Mouse (Mus musculus): Measurements from ENCODE around the gene Nipal1. TPM values are rescaled to one million over a fixed set of nuclear protein-coding genes. Genes with fewer than 3 reads are reported as not detected.

Nipal1 gene
- polyA plus RNA-seq, 1 experiment = 0.93 TPM

- Histone ChIP-seq H3K9ac (ENCODE audit: low read depth, poor library complexity, severe bottlenecking) (no peak overlapping the region), H3K9me3 (replicated peaks; ENCODE audit: control insufficient read depth, insufficient read depth, low read length, poor library complexity, severe bottlenecking) (no peaks in the 10 kb centered on the region), H3K27ac (ENCODE audit: insufficient read depth, low read length) (no peak overlapping the region), H3K4me3 (ENCODE audit: low read depth, low read length) (no peak overlapping the region), H3K4me1 (ENCODE audit: control insufficient read depth, insufficient read depth, low read length) (no peaks in the 10 kb centered on the region), H3K27me3 (ENCODE audit: control insufficient read depth, insufficient read depth, low read length, poor library complexity, severe bottlenecking) (no peaks in the 10 kb centered on the region), H3K36me3 (ENCODE audit: control insufficient read depth, insufficient read depth, low read length, poor library complexity, severe bottlenecking) (no peaks in the 10 kb centered on the region)
- TF ChIP-seq CTCF (IDR thresholded peaks at IDR 0.05; ENCODE audit: low read depth, low read length) = no peak
Measured at GRCm38 (mm10) chr5:72668351-72668750, 20.8 kb downstream of the Nipal1 start.

DNA sequence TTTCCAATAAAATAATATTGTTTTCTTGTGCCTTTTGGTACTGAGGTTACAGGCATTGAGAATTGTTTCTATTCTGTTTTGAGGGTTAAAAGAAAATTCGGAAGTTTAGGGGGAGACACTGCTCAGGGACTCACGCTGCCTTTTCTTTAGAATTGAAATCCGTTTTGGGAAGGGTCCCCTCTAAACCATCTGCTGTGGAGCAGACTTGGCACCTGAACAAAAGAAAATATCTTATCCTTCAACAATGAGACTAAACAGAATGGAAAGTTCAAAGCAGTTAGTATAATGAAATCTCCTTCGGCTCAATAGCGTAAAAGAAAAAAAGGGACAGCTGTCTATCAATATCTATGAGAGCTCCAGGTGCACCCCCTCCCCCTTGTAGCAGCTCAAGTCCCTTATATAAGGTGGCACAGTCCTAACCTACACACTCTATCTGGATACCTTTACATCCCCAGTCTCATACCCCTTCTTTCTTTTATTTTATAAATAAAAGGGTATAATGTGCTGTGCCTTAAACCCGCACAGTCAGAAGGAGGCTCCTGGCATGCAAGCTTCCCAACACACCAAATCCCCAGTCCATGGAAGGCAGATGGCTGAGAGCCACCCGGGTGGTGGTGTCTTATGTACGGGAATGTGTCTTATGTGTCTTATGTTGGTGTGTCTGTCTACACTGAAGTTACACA lies 23.6 kb downstream of the Nipal1 start:
- H3K4me3 ChIP-seq (ENCODE audit: low read depth, low read length) = no peak overlapping the region
- H3K36me3 ChIP-seq (ENCODE audit: control insufficient read depth, insufficient read depth, low read length, poor library complexity, severe bottlenecking) = no peaks in the 10 kb centered on the region
- no peak overlapping the region for H3K9ac ChIP-seq (ENCODE audit: low read depth, poor library complexity, severe bottlenecking)
- no peaks in the 10 kb centered on the region for H3K4me1 ChIP-seq (ENCODE audit: control insufficient read depth, insufficient read depth, low read length)
- no peaks in the 10 kb centered on the region for H3K27me3 ChIP-seq (ENCODE audit: control insufficient read depth, insufficient read depth, low read length, poor library complexity, severe bottlenecking)
- no peak overlapping the region for H3K27ac ChIP-seq (ENCODE audit: insufficient read depth, low read length)
- no peaks in the 10 kb centered on the region for H3K9me3 ChIP-seq (replicated peaks; ENCODE audit: control insufficient read depth, insufficient read depth, low read length, poor library complexity, severe bottlenecking)
- TF ChIP-seq POLR2A (IDR thresholded peaks at IDR 0.05; ENCODE audit: insufficient read depth, low read length) (no peak), CTCF (IDR thresholded peaks at IDR 0.05; ENCODE audit: low read depth, low read length) (no peak), EP300 (IDR thresholded peaks at IDR 0.05; ENCODE audit: insufficient read depth, low read depth, low read length) (no peak)

- Histone ChIP-seq H3K4me1 (ENCODE audit: control insufficient read depth, insufficient read depth, low read length) (no peaks in the 10 kb centered on the region), H3K36me3 (ENCODE audit: control insufficient read depth, insufficient read depth, low read length, poor library complexity, severe bottlenecking) (no peaks in the 10 kb centered on the region), H3K9me3 (replicated peaks; ENCODE audit: control insufficient read depth, insufficient read depth, low read length, poor library complexity, severe bottlenecking) (no peaks in the 10 kb centered on the region), H3K27ac (ENCODE audit: insufficient read depth, low read length) (no peak overlapping the region), H3K9ac (ENCODE audit: low read depth, poor library complexity, severe bottlenecking) (no peak overlapping the region), H3K4me3 (ENCODE audit: low read depth, low read length) (no peak overlapping the region), H3K27me3 (ENCODE audit: control insufficient read depth, insufficient read depth, low read length, poor library complexity, severe bottlenecking) (no peaks in the 10 kb centered on the region)
- no peak for TF ChIP-seq POLR2A (IDR thresholded peaks at IDR 0.05; ENCODE audit: insufficient read depth, low read length)
- no peak for TF ChIP-seq CTCF (IDR thresholded peaks at IDR 0.05; ENCODE audit: low read depth, low read length)
- TF ChIP-seq EP300 (IDR thresholded peaks at IDR 0.05; ENCODE audit: insufficient read depth, low read depth, low read length) = no peak
Measured at GRCm38 (mm10) chr5:72674994-72675542, 27.5 kb downstream of the Nipal1 start.

- no peaks in the 10 kb centered on the region for H3K9me3 ChIP-seq (replicated peaks; ENCODE audit: control insufficient read depth, insufficient read depth, low read length, poor library complexity, severe bottlenecking)
- no peaks in the 10 kb centered on the region for H3K4me1 ChIP-seq (ENCODE audit: control insufficient read depth, insufficient read depth, low read length)
- no peak overlapping the region for H3K9ac ChIP-seq (ENCODE audit: low read depth, poor library complexity, severe bottlenecking)
- TF ChIP-seq POLR2A (IDR thresholded peaks at IDR 0.05; ENCODE audit: insufficient read depth, low read length) (no peak), EP300 (IDR thresholded peaks at IDR 0.05; ENCODE audit: insufficient read depth, low read depth, low read length) (no peak)
- no peak overlapping the region for H3K27ac ChIP-seq (ENCODE audit: insufficient read depth, low read length)
- H3K4me3 ChIP-seq (ENCODE audit: low read depth, low read length) = no peak overlapping the region
- H3K36me3 ChIP-seq (ENCODE audit: control insufficient read depth, insufficient read depth, low read length, poor library complexity, severe bottlenecking) = no peaks in the 10 kb centered on the region
- no peaks in the 10 kb centered on the region for H3K27me3 ChIP-seq (ENCODE audit: control insufficient read depth, insufficient read depth, low read length, poor library complexity, severe bottlenecking)
Measured at GRCm38 (mm10) chr5:72681451-72681850, 33.9 kb downstream of the Nipal1 start.

GRCm38 (mm10) chr5:72689556-72689955 lies 42.0 kb downstream of the Nipal1 start:
- TF ChIP-seq POLR2A (IDR thresholded peaks at IDR 0.05; ENCODE audit: insufficient read depth, low read length) (no peak), EP300 (IDR thresholded peaks at IDR 0.05; ENCODE audit: insufficient read depth, low read depth, low read length) (no peak), CTCF (IDR thresholded peaks at IDR 0.05; ENCODE audit: low read depth, low read length) (no peak)
- H3K27ac ChIP-seq (ENCODE audit: insufficient read depth, low read length) = no peak overlapping the region
- H3K4me3 ChIP-seq (ENCODE audit: low read depth, low read length) = no peak overlapping the region
- H3K9ac ChIP-seq (ENCODE audit: low read depth, poor library complexity, severe bottlenecking) = no peak overlapping the region
- H3K27me3 ChIP-seq (ENCODE audit: control insufficient read depth, insufficient read depth, low read length, poor library complexity, severe bottlenecking) = no peaks in the 10 kb centered on the region
- H3K9me3 ChIP-seq (replicated peaks; ENCODE audit: control insufficient read depth, insufficient read depth, low read length, poor library complexity, severe bottlenecking) = no peaks in the 10 kb centered on the region; the same call in 1 of the 2 replicates
- H3K4me1 ChIP-seq (ENCODE audit: control insufficient read depth, insufficient read depth, low read length) = no peaks in the 10 kb centered on the region
- H3K36me3 ChIP-seq (ENCODE audit: control insufficient read depth, insufficient read depth, low read length, poor library complexity, severe bottlenecking) = no peaks in the 10 kb centered on the region

DNA sequence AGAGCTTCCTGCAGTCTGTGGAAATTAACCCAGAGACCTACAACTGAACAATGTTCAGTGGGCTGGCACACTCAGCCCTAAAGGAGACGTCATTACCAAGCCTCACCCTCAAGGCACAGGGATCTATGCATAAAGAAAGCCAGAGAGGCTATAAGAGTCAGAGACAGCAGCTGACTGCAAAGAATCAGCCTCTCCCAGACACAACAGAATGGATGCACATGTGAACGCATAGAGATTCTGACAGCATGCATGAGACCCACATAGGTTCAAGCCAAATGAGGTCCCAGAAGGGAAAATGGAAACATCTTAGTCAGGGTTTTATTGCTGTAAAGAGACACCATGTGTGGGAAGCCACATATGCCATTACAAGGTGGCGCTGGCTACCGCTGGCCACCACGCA lies 42.9 kb downstream of the Nipal1 start:
- Histone ChIP-seq H3K9ac (ENCODE audit: low read depth, poor library complexity, severe bottlenecking) (no peak overlapping the region), H3K4me3 (ENCODE audit: low read depth, low read length) (no peak overlapping the region), H3K9me3 (replicated peaks; ENCODE audit: control insufficient read depth, insufficient read depth, low read length, poor library complexity, severe bottlenecking) (no peaks in the 10 kb centered on the region; the same call in 1 of the 2 replicates), H3K36me3 (ENCODE audit: control insufficient read depth, insufficient read depth, low read length, poor library complexity, severe bottlenecking) (no peaks in the 10 kb centered on the region), H3K27ac (ENCODE audit: insufficient read depth, low read length) (no peak overlapping the region), H3K27me3 (ENCODE audit: control insufficient read depth, insufficient read depth, low read length, poor library complexity, severe bottlenecking) (no peaks in the 10 kb centered on the region), H3K4me1 (ENCODE audit: control insufficient read depth, insufficient read depth, low read length) (no peaks in the 10 kb centered on the region)
- TF ChIP-seq CTCF (IDR thresholded peaks at IDR 0.05; ENCODE audit: low read depth, low read length) (no peak), POLR2A (IDR thresholded peaks at IDR 0.05; ENCODE audit: insufficient read depth, low read length) (no peak), EP300 (IDR thresholded peaks at IDR 0.05; ENCODE audit: insufficient read depth, low read depth, low read length) (no peak)

All from ES-Bruce4 (cell line).